In the genomic region with DNA sequence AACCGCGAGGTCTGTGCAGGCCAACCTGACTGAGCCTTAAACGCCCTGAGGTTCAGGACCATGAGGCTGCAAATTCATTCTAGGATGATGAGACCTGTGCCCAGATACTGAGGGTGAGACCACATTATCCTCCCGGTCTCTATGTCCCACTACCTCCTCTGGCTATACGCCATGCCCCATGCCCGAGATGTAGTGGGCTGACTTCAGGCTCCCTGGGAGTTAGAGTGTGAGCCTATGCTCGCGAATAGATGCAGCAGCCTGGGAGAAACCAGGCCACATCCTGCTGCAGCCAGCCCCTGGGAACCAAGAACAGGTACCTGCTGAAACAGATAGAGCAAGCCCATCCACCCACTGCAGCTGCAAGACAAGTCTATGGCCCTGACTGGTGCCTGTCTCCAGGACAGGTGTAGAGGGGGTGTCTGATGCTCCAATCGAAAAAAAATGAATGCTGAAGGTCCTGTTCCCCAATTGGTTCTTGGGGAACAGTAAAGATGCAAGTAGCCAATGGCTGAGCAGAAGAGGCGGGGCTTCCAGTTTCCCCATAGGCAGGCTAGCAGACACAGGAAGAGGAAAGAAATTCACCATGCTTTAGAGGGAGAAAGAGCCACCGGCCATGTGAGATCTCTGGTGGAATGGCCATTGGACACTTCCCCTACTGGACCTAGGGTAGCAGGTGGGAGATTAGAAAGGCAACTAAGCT, we compare ENCODE assay signal across 1 mouse cellular context.
A peak's percentile ranks its signal among the peaks of the same experiment; 100 is the strongest.
TF ChIP-seq lines count a peak whose summit lies in the region.

No protein-coding gene starts in this region.

TF ChIP-seq in CH12.LX, 34 proteins besides CTCF, POLR2A, EP300 and RAD21 (continued from another document):
- TF ChIP-seq PAX5 (IDR thresholded peaks at IDR 0.05; ENCODE audit: low read length) (no peak), E2F4 (IDR thresholded peaks at IDR 0.05; ENCODE audit: insufficient replicate concordance, low read depth, low read length) (no peak), MAX (IDR thresholded peaks at IDR 0.05; ENCODE audit: low read length) (peak; percentile 78), ZC3H11A (IDR thresholded peaks at IDR 0.05; ENCODE audit: low read depth, low read length) (no peak), MAFK (IDR thresholded peaks at IDR 0.05; ENCODE audit: insufficient replicate concordance, low read length) (no peak), SIN3A (IDR thresholded peaks at IDR 0.05; ENCODE audit: low read length) (no peak), MAZ (IDR thresholded peaks at IDR 0.05; ENCODE audit: low read depth, low read length) (0 out of 2 replicates have a peak, but pooled peaks have one; percentile 29), MXI1 (IDR thresholded peaks at IDR 0.05; ENCODE audit: low read depth, low read length) (peak; percentile 61; the same call in 1 of the 2 replicates), ELF1 (IDR thresholded peaks at IDR 0.05; ENCODE audit: low read depth, low read length) (peak; percentile 80), POLR2AphosphoS2 (IDR thresholded peaks at IDR 0.05; ENCODE audit: low read depth, low read length) (no peak), CHD2 (IDR thresholded peaks at IDR 0.05; ENCODE audit: low read length) (peak; percentile 79), HCFC1 (IDR thresholded peaks at IDR 0.05; ENCODE audit: low read depth, low read length) (no peak; the same call in 1 of the 2 replicates), NELFE (IDR thresholded peaks at IDR 0.05; ENCODE audit: low read depth, low read length) (peak; percentile 51; the same call in 1 of the 2 replicates), ZMIZ1 (IDR thresholded peaks at IDR 0.05; ENCODE audit: low read depth, low read length) (no peak), NRF1 (IDR thresholded peaks at IDR 0.05; ENCODE audit: low read depth, low read length) (no peak), USF2 (conservative IDR thresholded peaks at IDR 0.05; ENCODE audit: low read depth, low read length) (no peak), TCF12 (IDR thresholded peaks at IDR 0.05; ENCODE audit: low read depth, low read length) (peak; percentile 56), MYC (IDR thresholded peaks at IDR 0.05; ENCODE audit: low read depth, low read length) (peak; percentile 89), BHLHE40 (IDR thresholded peaks at IDR 0.05; ENCODE audit: low read depth, low read length) (no peak), CHD1 (IDR thresholded peaks at IDR 0.05; ENCODE audit: low read depth, low read length) (no peak)
